Mouse (Mus musculus): ENCODE data around the gene Bfsp1. TPM values are rescaled to one million over a fixed set of nuclear protein-coding genes. Genes with fewer than 3 reads are reported as not detected.

Bfsp1 gene
- 1.1 and 1.7 TPM in 2 replicates for polyA plus RNA-seq (2015; fragmentation: Nextera tagmentation; extraction: Ambion mirVana)

DNA sequence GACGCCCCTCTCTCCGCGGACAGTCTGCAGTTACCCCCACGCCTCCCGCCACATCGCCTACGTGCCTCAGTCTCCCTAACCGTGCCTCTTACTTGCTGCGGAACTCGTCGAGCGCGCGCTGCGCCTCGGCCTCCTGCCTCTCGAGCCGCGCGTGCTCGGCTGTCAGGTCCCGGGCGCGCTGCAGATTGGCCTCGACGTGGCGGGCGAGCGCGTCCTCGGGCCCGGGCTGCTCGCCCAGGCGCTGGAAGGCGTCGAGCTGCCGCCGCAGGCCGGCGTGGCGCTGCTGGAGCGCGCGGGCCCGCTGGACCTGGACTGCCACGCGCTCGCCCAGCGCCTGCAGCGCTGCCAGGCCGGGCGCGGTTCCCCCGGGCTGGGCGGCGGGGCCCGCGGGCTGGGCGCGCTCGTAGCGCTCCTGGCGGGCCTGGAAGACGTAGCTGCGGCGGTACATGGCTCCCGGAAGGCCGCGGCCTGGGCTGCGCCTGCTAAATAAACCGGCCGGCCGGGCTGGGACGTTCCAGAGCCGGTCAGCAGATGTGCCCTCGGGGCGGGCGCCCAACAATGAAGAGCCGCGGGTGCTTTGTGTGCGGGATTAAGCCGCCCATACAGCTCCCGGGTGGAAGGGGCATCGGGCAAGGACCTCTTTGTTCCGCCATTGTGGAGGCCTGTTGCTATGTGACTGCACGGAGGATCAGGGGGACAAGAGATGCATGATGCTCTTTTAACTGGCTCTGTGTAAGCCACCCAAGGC is at the start of gene Bfsp1:
Gene Bfsp1, minus strand, starts transcription at position 690 of the 748 bp plus-strand sequence.
- Histone ChIP-seq H3K9ac (ENCODE audit: low read length) (peak within 1 kb of the TSS; percentile 88), H3K9me3 (replicated peaks; ENCODE audit: control insufficient read depth, low read length) (no peaks in the 10 kb centered on the region), H3K27ac (ENCODE audit: low read length) (peak within 1 kb of the TSS; percentile 27; the same call in 1 of the 2 replicates), H3K4me2 (ENCODE audit: low read depth, low read length) (peak within 1 kb of the TSS; percentile 83), H3K4me1 (ENCODE audit: control insufficient read depth, insufficient read depth, low read length) (no peaks in the 10 kb centered on the region), H3K36me3 (ENCODE audit: control insufficient read depth, insufficient read depth, low read length) (no peaks in the 10 kb centered on the region), H3K27me3 (ENCODE audit: control insufficient read depth, insufficient read depth, low read length) (no peaks in the 10 kb centered on the region), H3K4me3 (replicated peaks; ENCODE audit: low read length) (peak within 1 kb of the TSS; percentile 51)
- WGBS, result 4% methylated on average over 86 of the region's 86 CpGs
- ATAC-seq (ENCODE audit: insufficient read depth, low FRiP score), result peak; percentile 84

DNA sequence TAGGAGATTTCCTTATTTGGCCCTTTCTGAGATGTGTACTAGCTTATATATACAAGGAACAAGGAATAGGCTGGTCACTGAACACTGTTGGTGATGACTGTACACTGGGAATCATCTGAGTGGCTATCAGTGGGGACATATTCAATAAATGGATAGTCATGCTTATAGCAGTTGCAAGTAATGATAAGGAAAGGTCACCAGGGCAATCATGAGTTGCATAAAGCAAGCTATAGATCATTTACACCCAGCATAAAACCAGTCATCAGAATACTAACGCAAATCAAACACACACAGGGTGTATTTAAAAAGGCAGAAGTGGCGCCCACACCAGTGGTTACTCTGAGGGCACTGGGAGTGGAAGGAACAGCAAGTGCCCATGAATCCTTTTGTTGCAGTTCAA is 49.2 kb upstream of the Bfsp1 start:
- Histone ChIP-seq H3K4me3 (replicated peaks; ENCODE audit: low read length) (no peak overlapping the region), H3K9ac (ENCODE audit: low read length) (no peak overlapping the region), H3K9me3 (replicated peaks; ENCODE audit: control insufficient read depth, low read length) (no peaks in the 10 kb centered on the region), H3K27me3 (ENCODE audit: control insufficient read depth, insufficient read depth, low read length) (no peaks in the 10 kb centered on the region), H3K4me1 (ENCODE audit: control insufficient read depth, insufficient read depth, low read length) (peaks cover 7% of the 10 kb centered on the region), H3K36me3 (ENCODE audit: control insufficient read depth, insufficient read depth, low read length) (no peaks in the 10 kb centered on the region), H3K27ac (ENCODE audit: low read length) (no peak overlapping the region), H3K4me2 (ENCODE audit: low read depth, low read length) (no peak overlapping the region)
- no peak for ATAC-seq (ENCODE audit: insufficient read depth, low FRiP score)
- 70% methylated on average over 2 of the region's 2 CpGs for WGBS

DNA sequence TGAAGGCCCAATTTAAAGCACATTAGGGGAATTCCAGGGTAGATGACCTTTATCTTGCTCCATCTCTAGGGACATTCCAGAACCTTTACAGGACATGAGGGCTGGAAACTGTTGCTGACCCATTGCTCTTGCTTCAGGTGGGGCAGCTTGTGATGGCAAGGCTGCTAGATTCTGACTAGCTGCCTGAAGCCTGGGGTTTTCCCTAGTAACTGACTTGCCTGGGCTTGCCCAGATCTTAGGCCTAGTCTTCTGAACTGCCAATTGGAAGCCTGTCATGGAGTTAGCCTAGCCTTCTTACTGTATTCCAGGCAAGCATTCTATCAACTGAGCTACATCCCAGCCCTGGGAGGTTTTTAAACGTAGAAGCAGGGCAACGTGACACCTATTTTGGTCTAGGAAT is 46.3 kb upstream of the Bfsp1 start:
- H3K9ac ChIP-seq (ENCODE audit: low read length), result no peak overlapping the region
- no peaks in the 10 kb centered on the region for H3K27me3 ChIP-seq (ENCODE audit: control insufficient read depth, insufficient read depth, low read length)
- 74% methylated on average over 2 of the region's 2 CpGs for WGBS
- no peak for ATAC-seq (ENCODE audit: insufficient read depth, low FRiP score)
- no peaks in the 10 kb centered on the region for H3K36me3 ChIP-seq (ENCODE audit: control insufficient read depth, insufficient read depth, low read length)
- 0 out of 2 replicates have a peak, but pooled peaks cover 3% of the 10 kb centered on the region for H3K4me1 ChIP-seq (ENCODE audit: control insufficient read depth, insufficient read depth, low read length)
- no peak overlapping the region for H3K4me2 ChIP-seq (ENCODE audit: low read depth, low read length)
- H3K4me3 ChIP-seq (replicated peaks; ENCODE audit: low read length), result no peak overlapping the region
- H3K27ac ChIP-seq (ENCODE audit: low read length), result no peak overlapping the region
- no peaks in the 10 kb centered on the region for H3K9me3 ChIP-seq (replicated peaks; ENCODE audit: control insufficient read depth, low read length)

DNA sequence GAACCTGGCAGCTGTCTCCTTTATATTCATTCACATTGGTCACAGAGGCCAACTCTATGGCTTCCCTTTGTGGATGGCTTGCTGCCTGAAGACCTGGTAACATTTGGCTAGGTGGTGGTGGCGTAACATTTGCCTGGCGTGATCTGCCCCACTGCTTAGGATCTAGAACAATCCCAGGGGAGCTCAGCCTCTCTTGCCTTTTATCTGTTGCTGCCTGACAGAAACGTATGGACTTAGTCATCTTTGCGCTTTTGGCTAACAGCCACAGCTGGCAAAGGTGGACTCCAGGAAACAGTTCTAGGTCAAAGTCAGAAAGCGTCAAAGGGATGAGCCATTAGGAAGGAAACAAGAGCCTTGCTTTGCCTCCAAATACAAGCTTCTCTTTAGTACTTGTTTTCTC is 41.9 kb upstream of the Bfsp1 start:
- Histone ChIP-seq H3K27ac (ENCODE audit: low read length) (no peak overlapping the region), H3K9me3 (replicated peaks; ENCODE audit: control insufficient read depth, low read length) (no peaks in the 10 kb centered on the region), H3K27me3 (ENCODE audit: control insufficient read depth, insufficient read depth, low read length) (no peaks in the 10 kb centered on the region), H3K9ac (ENCODE audit: low read length) (no peak overlapping the region), H3K4me2 (ENCODE audit: low read depth, low read length) (no peak overlapping the region), H3K4me3 (replicated peaks; ENCODE audit: low read length) (no peak overlapping the region), H3K4me1 (ENCODE audit: control insufficient read depth, insufficient read depth, low read length) (0 out of 2 replicates have a peak, but pooled peaks cover 5% of the 10 kb centered on the region), H3K36me3 (ENCODE audit: control insufficient read depth, insufficient read depth, low read length) (no peaks in the 10 kb centered on the region)
- ATAC-seq (ENCODE audit: insufficient read depth, low FRiP score), result no peak
- 72% methylated on average over 5 of the region's 5 CpGs for WGBS

DNA sequence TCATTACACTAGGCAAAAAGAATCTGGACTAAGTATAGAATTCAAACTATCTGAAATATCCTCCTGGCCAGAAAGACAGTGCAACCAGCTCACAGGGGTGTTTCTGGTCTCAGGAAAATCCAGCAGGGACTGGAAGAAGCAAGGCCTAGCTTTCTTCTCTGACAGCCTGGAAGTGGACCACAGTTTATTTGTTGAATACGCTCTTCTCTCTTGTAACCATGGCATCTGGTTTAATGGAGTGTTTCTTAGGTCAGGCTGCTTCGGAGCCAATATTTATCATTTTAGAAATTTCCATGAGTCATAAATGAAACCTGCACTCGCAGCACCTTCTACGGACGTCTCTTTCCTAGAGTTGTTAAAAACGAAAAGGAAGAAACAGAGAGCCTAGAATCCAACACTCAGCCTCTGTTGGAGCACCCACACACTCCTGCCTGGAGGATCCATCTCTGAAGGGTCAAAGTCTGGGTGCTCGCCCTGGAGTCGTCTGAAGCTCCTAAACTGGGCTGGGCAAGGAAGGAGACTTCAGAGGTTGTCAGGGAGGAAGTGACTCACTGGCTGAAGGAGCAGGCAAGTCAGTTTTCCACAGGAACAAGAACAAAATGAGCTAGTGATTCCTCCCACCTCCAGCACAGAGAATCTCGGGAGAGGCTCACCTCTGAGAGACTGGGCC is 40.5 kb upstream of the Bfsp1 start:
- WGBS, result 42% methylated on average over 9 of the region's 9 CpGs
- Histone ChIP-seq H3K4me1 (ENCODE audit: control insufficient read depth, insufficient read depth, low read length) (0 out of 2 replicates have a peak, but pooled peaks cover 5% of the 10 kb centered on the region), H3K4me3 (replicated peaks; ENCODE audit: low read length) (no peak overlapping the region), H3K36me3 (ENCODE audit: control insufficient read depth, insufficient read depth, low read length) (no peaks in the 10 kb centered on the region), H3K27ac (ENCODE audit: low read length) (peak overlapping the region; percentile 87), H3K9ac (ENCODE audit: low read length) (peak overlapping the region; percentile 19; the same call in 1 of the 2 replicates), H3K9me3 (replicated peaks; ENCODE audit: control insufficient read depth, low read length) (no peaks in the 10 kb centered on the region), H3K4me2 (ENCODE audit: low read depth, low read length) (peak overlapping the region; percentile 11; the same call in 1 of the 2 replicates), H3K27me3 (ENCODE audit: control insufficient read depth, insufficient read depth, low read length) (no peaks in the 10 kb centered on the region)
- ATAC-seq (ENCODE audit: insufficient read depth, low FRiP score), result peak; percentile 74; the same call in 1 of the 2 replicates

DNA sequence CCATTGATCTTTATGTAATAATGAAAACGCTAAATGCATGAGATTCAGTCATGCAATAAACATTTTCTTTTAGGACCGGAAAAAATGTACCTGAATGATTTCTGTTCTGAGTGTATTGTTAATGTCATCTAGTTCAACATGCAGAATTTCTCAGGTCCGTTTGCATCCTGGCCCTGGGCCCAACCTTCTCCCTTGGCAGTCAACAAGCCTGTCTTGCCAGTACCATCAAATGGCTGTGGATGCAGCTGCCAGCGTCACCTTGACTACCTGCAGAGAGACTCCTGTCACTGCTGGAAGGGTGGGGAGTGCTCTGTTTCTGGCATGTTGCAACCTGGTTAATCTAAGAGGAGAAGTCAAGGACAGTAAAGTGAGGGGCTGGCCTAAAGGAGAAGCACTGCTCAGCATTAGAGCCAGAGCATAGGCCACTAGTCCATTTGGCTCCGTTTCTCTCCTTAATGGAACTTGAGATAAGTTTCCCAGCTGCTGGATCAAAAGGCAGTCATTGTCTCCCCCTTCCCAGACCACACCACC is 37.9 kb upstream of the Bfsp1 start:
- Histone ChIP-seq H3K9ac (ENCODE audit: low read length) (no peak overlapping the region), H3K36me3 (ENCODE audit: control insufficient read depth, insufficient read depth, low read length) (no peaks in the 10 kb centered on the region), H3K27me3 (ENCODE audit: control insufficient read depth, insufficient read depth, low read length) (no peaks in the 10 kb centered on the region), H3K4me3 (replicated peaks; ENCODE audit: low read length) (no peak overlapping the region), H3K27ac (ENCODE audit: low read length) (no peak overlapping the region), H3K4me2 (ENCODE audit: low read depth, low read length) (no peak overlapping the region), H3K9me3 (replicated peaks; ENCODE audit: control insufficient read depth, low read length) (no peaks in the 10 kb centered on the region), H3K4me1 (ENCODE audit: control insufficient read depth, insufficient read depth, low read length) (0 out of 2 replicates have a peak, but pooled peaks cover 5% of the 10 kb centered on the region)
- WGBS, result 65% methylated on average over 5 of the region's 5 CpGs
- no peak for ATAC-seq (ENCODE audit: insufficient read depth, low FRiP score)

DNA sequence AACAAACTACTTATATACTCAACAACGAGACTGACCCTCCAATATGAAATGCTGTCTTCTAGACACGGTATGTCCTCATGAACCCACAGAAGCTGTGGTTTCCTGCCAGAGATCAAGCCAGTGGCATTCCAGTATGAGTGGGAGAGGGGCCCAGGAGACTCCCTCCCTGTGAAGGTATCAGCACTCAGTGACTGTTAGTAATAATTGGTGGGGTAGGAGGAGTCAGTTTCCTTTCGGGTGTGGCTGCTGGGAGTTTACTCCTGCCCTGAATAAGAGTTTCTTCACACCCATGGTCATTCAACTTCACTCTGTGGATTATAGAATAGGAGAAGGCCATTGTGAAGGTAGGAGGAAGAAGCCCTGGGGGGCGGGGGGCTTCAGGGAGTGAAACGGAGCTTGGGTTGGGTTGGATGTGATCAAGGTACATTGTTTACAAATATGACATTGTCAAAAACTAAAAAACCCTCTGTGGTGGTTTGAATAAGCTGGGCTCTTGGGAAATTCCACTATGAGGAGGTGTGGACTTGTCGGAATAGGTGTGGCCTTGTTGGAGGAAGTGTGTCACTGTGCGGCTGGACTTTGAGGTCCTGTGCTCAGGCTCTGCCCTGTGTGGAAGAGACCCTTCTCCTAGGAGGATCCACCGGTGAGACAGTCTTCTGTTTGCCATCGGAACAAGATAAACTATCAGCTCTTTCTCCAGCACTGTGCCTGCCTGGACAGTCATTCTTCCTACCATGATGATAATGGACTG is 36.7 kb upstream of the Bfsp1 start:
- H3K27me3 ChIP-seq (ENCODE audit: control insufficient read depth, insufficient read depth, low read length), result no peaks in the 10 kb centered on the region
- no peak for ATAC-seq (ENCODE audit: insufficient read depth, low FRiP score)
- no peaks in the 10 kb centered on the region for H3K9me3 ChIP-seq (replicated peaks; ENCODE audit: control insufficient read depth, low read length)
- H3K4me3 ChIP-seq (replicated peaks; ENCODE audit: low read length), result no peak overlapping the region
- no peak overlapping the region for H3K9ac ChIP-seq (ENCODE audit: low read length)
- H3K4me2 ChIP-seq (ENCODE audit: low read depth, low read length), result no peak overlapping the region
- H3K36me3 ChIP-seq (ENCODE audit: control insufficient read depth, insufficient read depth, low read length), result no peaks in the 10 kb centered on the region
- H3K27ac ChIP-seq (ENCODE audit: low read length), result no peak overlapping the region
- 81% methylated on average over 9 of the region's 9 CpGs for WGBS
- H3K4me1 ChIP-seq (ENCODE audit: control insufficient read depth, insufficient read depth, low read length), result 0 out of 2 replicates have a peak, but pooled peaks cover 5% of the 10 kb centered on the region

DNA sequence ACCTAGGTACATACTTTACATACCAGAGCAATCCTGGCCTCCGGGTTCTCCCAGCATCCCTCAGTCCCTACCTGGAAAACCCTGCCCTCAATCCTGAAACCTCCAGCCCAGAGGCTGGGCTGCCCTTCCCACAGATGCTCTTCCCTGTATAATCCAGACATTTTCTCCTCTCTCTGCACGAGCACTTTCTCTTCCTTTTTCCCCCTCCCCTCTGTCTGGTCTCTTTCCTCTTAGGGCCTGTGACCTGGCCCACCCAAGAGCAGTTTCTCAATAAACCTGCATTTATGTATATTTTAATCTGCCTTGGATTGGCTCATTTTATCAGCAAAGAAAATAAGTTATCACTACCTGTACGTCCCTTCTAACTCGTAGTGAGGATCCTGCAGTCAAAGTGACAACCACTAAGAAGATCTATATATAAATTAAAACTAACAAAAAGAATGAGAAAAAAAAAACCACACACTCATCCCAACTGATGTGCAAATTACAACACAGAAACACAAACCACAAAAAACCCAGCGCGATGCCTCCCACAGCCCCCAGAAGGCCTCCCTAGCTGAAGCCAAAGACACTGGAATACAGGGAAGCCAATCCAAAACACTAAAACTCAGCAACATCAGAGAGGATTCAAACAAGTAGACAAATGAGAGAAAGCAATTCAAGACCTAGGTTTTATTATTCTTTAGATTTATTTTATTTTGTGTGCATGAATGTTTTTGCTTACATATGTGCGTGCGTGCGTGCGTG is 28.5 kb upstream of the Bfsp1 start:
- H3K27me3 ChIP-seq (ENCODE audit: control insufficient read depth, insufficient read depth, low read length), result no peaks in the 10 kb centered on the region
- ATAC-seq (ENCODE audit: insufficient read depth, low FRiP score), result no peak
- no peak overlapping the region for H3K4me2 ChIP-seq (ENCODE audit: low read depth, low read length)
- H3K9ac ChIP-seq (ENCODE audit: low read length), result no peak overlapping the region
- no peaks in the 10 kb centered on the region for H3K4me1 ChIP-seq (ENCODE audit: control insufficient read depth, insufficient read depth, low read length)
- no peaks in the 10 kb centered on the region for H3K9me3 ChIP-seq (replicated peaks; ENCODE audit: control insufficient read depth, low read length)
- 77% methylated on average over 10 of the region's 10 CpGs for WGBS
- H3K4me3 ChIP-seq (replicated peaks; ENCODE audit: low read length), result no peak overlapping the region
- H3K27ac ChIP-seq (ENCODE audit: low read length), result no peak overlapping the region
- H3K36me3 ChIP-seq (ENCODE audit: control insufficient read depth, insufficient read depth, low read length), result no peaks in the 10 kb centered on the region

All from stomach, embryonic 16.5 days (tissue).